Mouse (Mus musculus) testis, adult 2 months (tissue): ENCODE measurements around the gene Hist1h2bq. TPM values are rescaled to one million over a fixed set of nuclear protein-coding genes. Genes with fewer than 3 reads are reported as not detected.
"Not testable (repeated sequence)": the region's sequence is repeated elsewhere in the genome, so short reads cannot be mapped to it uniquely, and the experiment has no call there.

ENCODE experiments used
- H3K27ac ChIP-seq: fragments of 200-500 bp; 2 replicates; pipeline ENCODE4 v1.5.1; 2012; ENCODE audit warnings: low read depth, low read length; ENCODE audit not compliant: control insufficient read depth, insufficient read depth
- H3K27me3 ChIP-seq: fragments of 200-500 bp; 2 replicates; pipeline ENCODE4 v1.6.1; 2012; ENCODE audit warnings: mild to moderate bottlenecking, low read length, moderate library complexity; ENCODE audit not compliant: control insufficient read depth, insufficient read depth
- H3K36me3 ChIP-seq: fragments of 200-500 bp; 2 replicates; pipeline ENCODE4 v1.6.1; 2012; ENCODE audit warnings: mild to moderate bottlenecking, low read length; ENCODE audit not compliant: control insufficient read depth, insufficient read depth
- H3K4me1 ChIP-seq: fragments of 200-500 bp; 2 replicates; pipeline ENCODE4 v1.6.1; 2012; ENCODE audit warnings: low read length; ENCODE audit not compliant: control insufficient read depth, insufficient read depth
- H3K4me3 ChIP-seq: fragments of 200-500 bp; 2 replicates; pipeline ENCODE4 v1.5.1; 2012; ENCODE audit warnings: low read depth, mild to moderate bottlenecking, low read length, moderate library complexity, mixed read lengths; ENCODE audit not compliant: control insufficient read depth
- CTCF ChIP-seq: fragments of 200-500 bp; IDR thresholded peaks from 2 replicates; pipeline ENCODE4 v1.5.1; 2012; ENCODE audit warnings: low read depth, mild to moderate bottlenecking, inconsistent platforms, low read length, moderate library complexity; ENCODE audit not compliant: control insufficient read depth, insufficient read depth, insufficient replicate concordance
- POLR2A ChIP-seq: fragments of 200-500 bp; IDR thresholded peaks from 2 replicates; pipeline ENCODE4 v1.6.1; 2012; ENCODE audit warnings: low read depth, mild to moderate bottlenecking, inconsistent platforms, low read length, moderate library complexity; ENCODE audit not compliant: control insufficient read depth
- polyA plus RNA-seq: library from polyadenylated mRNA; depleted of rRNA; stranded (reverse); fragments of >200 nt; gene quantifications from 2 replicates; pipeline ENCODE4 v1.2.3, GENCODE M21; 2012

Hist1h2bq gene
- polyA plus RNA-seq, 1 experiment: 32.6 TPM

GRCm38 (mm10) chr13:21784311-21784710, 25.7 kb downstream of the Hist1h2bq start:
- Histone ChIP-seq H3K4me3 (no peak overlapping the region), H3K36me3 (no peaks in the 10 kb centered on the region), H3K27me3 (peaks cover 2% of the 10 kb centered on the region; the same call in 1 of the 2 replicates), H3K4me1 (peaks cover 13% of the 10 kb centered on the region), H3K27ac (no peak overlapping the region)
- no peak for TF ChIP-seq CTCF

GRCm38 (mm10) chr13:21783734-21784161, 26.2 kb downstream of the Hist1h2bq start:
- no peak for TF ChIP-seq CTCF
- TF ChIP-seq POLR2A: no peak
- no peak overlapping the region for H3K4me3 ChIP-seq
- H3K4me1 ChIP-seq: peaks cover 17% of the 10 kb centered on the region
- no peaks in the 10 kb centered on the region for H3K36me3 ChIP-seq
- H3K27me3 ChIP-seq: peaks cover 2% of the 10 kb centered on the region; the same call in 1 of the 2 replicates
- no peak overlapping the region for H3K27ac ChIP-seq

GRCm38 (mm10) chr13:21783255-21783617, 26.8 kb downstream of the Hist1h2bq start, which contains the start of gene Hist1h3i:
Gene Hist1h3i, minus strand, starts transcription at chr13:21783370.
- Histone ChIP-seq H3K4me1 (peaks cover 17% of the 10 kb centered on the region), H3K36me3 (no peaks in the 10 kb centered on the region), H3K27ac (peak within 1 kb of the TSS; percentile 25; the same call in 1 of the 2 replicates), H3K4me3 (peak within 1 kb of the TSS; percentile 36), H3K27me3 (peaks cover 2% of the 10 kb centered on the region; the same call in 1 of the 2 replicates)
- TF ChIP-seq CTCF (no peak), POLR2A (no peak)

GRCm38 (mm10) chr13:21782361-21783254, 27.4 kb downstream of the Hist1h2bq start:
- H3K27me3 ChIP-seq, H3K36me3 ChIP-seq: not testable (repeated sequence)
- H3K4me1 ChIP-seq: peaks cover 17% of the 10 kb centered on the region
- peak overlapping the region; percentile 36 for H3K4me3 ChIP-seq
- peak overlapping the region; percentile 13; the same call in 1 of the 2 replicates for H3K27ac ChIP-seq

- H3K27me3 ChIP-seq: peaks cover 2% of the 10 kb centered on the region; the same call in 1 of the 2 replicates
- peaks cover 17% of the 10 kb centered on the region for H3K4me1 ChIP-seq
- H3K4me3 ChIP-seq: no peak overlapping the region
- H3K27ac ChIP-seq: no peak overlapping the region
- H3K36me3 ChIP-seq: no peaks in the 10 kb centered on the region
- no peak for TF ChIP-seq CTCF
- no peak for TF ChIP-seq POLR2A
These were observed 28.4 kb downstream of the Hist1h2bq start for GRCm38 (mm10) chr13:21781639-21782038.

GRCm38 (mm10) chr13:21781021-21781555, 28.9 kb downstream of the Hist1h2bq start:
- peaks cover 2% of the 10 kb centered on the region; the same call in 1 of the 2 replicates for H3K27me3 ChIP-seq
- TF ChIP-seq POLR2A (no peak), CTCF (no peak)
- no peaks in the 10 kb centered on the region for H3K36me3 ChIP-seq
- H3K27ac ChIP-seq: no peak overlapping the region
- H3K4me1 ChIP-seq: peaks cover 17% of the 10 kb centered on the region
- H3K4me3 ChIP-seq: no peak overlapping the region

GRCm38 (mm10) chr13:21779767-21780731, 29.9 kb downstream of the Hist1h2bq start, which contains the start of gene Hist1h1b:
Gene Hist1h1b, minus strand, starts transcription at chr13:21780625.
- peak within 1 kb of the TSS; percentile 82 for H3K27ac ChIP-seq
- H3K4me1 ChIP-seq: peaks cover 17% of the 10 kb centered on the region
- TF ChIP-seq CTCF (no peak), POLR2A (no peak)
- H3K36me3 ChIP-seq: no peaks in the 10 kb centered on the region
- peak within 1 kb of the TSS; percentile 82 for H3K4me3 ChIP-seq
- H3K27me3 ChIP-seq: peaks cover 2% of the 10 kb centered on the region; the same call in 1 of the 2 replicates
